Comparison of ENCODE assay signal across 8 mouse cellular contexts in genomic region chr11:119299391-119300245, GRCm38 (mm10). TPM values are rescaled to one million over a fixed set of nuclear protein-coding genes. Genes with fewer than 3 reads are reported as not detected.
DNase-seq lines count a peak whose midpoint lies in the region; ATAC-seq and TF ChIP-seq lines count a peak whose summit lies in the region.

Gene Eif4a3 (minus strand): TSS chr11:119300089.

- H3K9ac ChIP-seq in lung, postnatal 0 days (replicated peaks; ENCODE audit: low read depth), result peak within 1 kb of the TSS; percentile 96

- H3K27ac ChIP-seq in hindbrain, embryonic 10.5 days, result peak within 1 kb of the TSS; percentile 97
- peak within 1 kb of the TSS; percentile 81 for H3K27ac ChIP-seq in lung, postnatal 0 days (ENCODE audit: low read length)

- peaks cover 26% of the 10 kb centered on the region for H3K4me1 ChIP-seq in hindbrain, embryonic 10.5 days (replicated peaks)
- peaks cover 4% of the 10 kb centered on the region; the same call in 1 of the 2 replicates for H3K4me1 ChIP-seq in lung, postnatal 0 days (ENCODE audit: insufficient read depth, low read depth, low read length)

- H3K9me3 ChIP-seq in hindbrain, embryonic 10.5 days, result no peaks in the 10 kb centered on the region
- H3K9me3 ChIP-seq in lung, postnatal 0 days (ENCODE audit: low read length), result no peaks in the 10 kb centered on the region

- peak; percentile 98 for DNase-seq in MN1 (ENCODE audit: low spot score)
- DNase-seq in cerebellum, adult 9-10 months, result peak; percentile 90
- DNase-seq in hindbrain, embryonic 10.5 days (ENCODE audit: low spot score), result peak; percentile 98
- peak; percentile 92 for DNase-seq in layer of hippocampus, adult 9-11 months
- DNase-seq in lung, postnatal 0 days (ENCODE audit: low spot score), result peak; percentile 98
- peak; percentile 93 for DNase-seq in ovary, postnatal 14 days (ENCODE audit: low spot score)
- DNase-seq in thymus, postnatal 14 days, result peak; percentile 98

- H3K4me3 ChIP-seq in hindbrain, embryonic 10.5 days, result peak within 1 kb of the TSS; percentile 98
- peak within 1 kb of the TSS; percentile 90 for H3K4me3 ChIP-seq in lung, postnatal 0 days (ENCODE audit: low read depth, low read length)

- ATAC-seq in frontal cortex, adult (ENCODE audit: low TSS enrichment), result peak; percentile 98
- peak; percentile 97 for ATAC-seq in lung, postnatal 0 days

- peak; percentile 71 for TF ChIP-seq EP300 in lung, postnatal 0 days (IDR thresholded peaks at IDR 0.05)

- peaks cover 39% of the 10 kb centered on the region for H3K36me3 ChIP-seq in hindbrain, embryonic 10.5 days
- H3K36me3 ChIP-seq in lung, postnatal 0 days (ENCODE audit: insufficient read depth, low read length), result peaks cover 16% of the 10 kb centered on the region

- H3K27me3 ChIP-seq in hindbrain, embryonic 10.5 days (ENCODE audit: insufficient read depth, poor library complexity, severe bottlenecking), result peaks cover 8% of the 10 kb centered on the region; the same call in 1 of the 2 replicates
- H3K27me3 ChIP-seq in lung, postnatal 0 days (replicated peaks; ENCODE audit: insufficient read depth, low read length), result no peaks in the 10 kb centered on the region

- H3K4me2 ChIP-seq in lung, postnatal 0 days (replicated peaks; ENCODE audit: low read depth, low read length), result peak within 1 kb of the TSS; percentile 76

- under 1% methylated on average over 89 of the region's 89 CpGs for WGBS in hindbrain, embryonic 10.5 days
- WGBS in lung, postnatal 0 days, result 1% methylated on average over 89 of the region's 89 CpGs

- no peak for TF ChIP-seq CTCF in lung, postnatal 0 days (IDR thresholded peaks at IDR 0.05)

RNA-seq across cellular contexts. Expression of gene Eif4a3, which starts in this region (rescaled TPM):
- 458 and 477 TPM in 2 replicates for polyA plus RNA-seq in hindbrain, embryonic 10.5 days (2016; fragmentation: Nextera tagmentation; extraction: Ambion mirVana)
- 187 and 207 TPM in 2 replicates for polyA plus RNA-seq in lung, postnatal 0 days (2015; fragmentation: Nextera tagmentation; extraction: Ambion mirVana)

Comparison
In these comparisons a context has a peak if more than half of its experiments do, and no peak if none do; other contexts are left out.
1. Peak in every context shown above with its lines: DNase-seq, ATAC-seq, H3K4me3 ChIP-seq and H3K27ac ChIP-seq.